Comparison of ENCODE assay signal across 8 mouse cellular contexts in the genomic region with DNA sequence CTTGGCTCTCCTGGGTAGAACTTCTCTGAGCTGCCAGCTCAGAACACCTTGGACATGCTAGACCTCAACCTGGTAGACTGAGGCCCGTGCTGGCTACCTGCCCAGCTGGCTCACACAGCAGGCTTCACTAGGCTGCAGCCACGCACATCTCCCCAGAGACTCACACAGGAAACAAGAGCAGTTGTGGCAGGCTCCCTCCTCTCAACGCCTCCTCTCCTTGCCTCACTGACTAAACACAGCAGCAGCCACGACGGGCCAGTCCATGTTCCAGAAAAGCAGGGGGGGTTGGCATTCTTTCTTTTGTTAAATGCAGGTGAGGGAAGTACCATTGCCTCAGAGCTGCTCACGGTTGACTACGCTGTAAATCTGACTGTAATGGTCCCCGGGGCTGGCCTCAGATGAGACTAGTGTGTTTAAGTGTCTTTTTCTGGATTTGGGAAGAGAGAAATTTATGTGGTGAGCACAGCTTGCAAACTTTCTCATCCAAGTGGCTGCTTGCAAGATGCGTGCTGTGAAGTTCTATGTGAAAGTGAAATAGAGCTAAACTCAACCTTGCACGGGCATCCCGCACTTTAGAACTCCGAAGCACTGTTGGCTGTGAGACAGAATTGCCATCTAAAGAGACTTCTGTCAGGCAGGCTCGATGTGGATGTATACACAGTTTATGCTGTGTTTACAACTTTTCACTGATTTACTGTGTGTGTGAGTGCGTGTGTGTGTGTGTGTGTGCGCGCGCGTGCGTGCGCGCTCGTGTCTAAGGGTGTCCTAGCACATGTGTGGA.
DNase-seq lines count a peak whose midpoint lies in the region; ATAC-seq lines count a peak whose summit lies in the region.

No protein-coding gene starts in this region.

- no peaks in the 10 kb centered on the region for H3K9me3 ChIP-seq in forebrain, embryonic 15.5 days
- H3K9me3 ChIP-seq in liver, embryonic 15.5 days (replicated peaks): no peaks in the 10 kb centered on the region
- no peaks in the 10 kb centered on the region for H3K9me3 ChIP-seq in neural tube, embryonic 11.5 days (ENCODE audit: control insufficient read depth, low read length)
- no peaks in the 10 kb centered on the region for H3K9me3 ChIP-seq in stomach, embryonic 15.5 days

- peak; percentile 90 to 94 for DNase-seq in B cell, adult 2 months
- DNase-seq in brain, adult 2 months (ENCODE audit: low read depth, low spot score): peak; percentile 95
- DNase-seq in heart, postnatal 25 days (ENCODE audit: low spot score): peak; percentile 49
- peak; percentile 80 to 88 for DNase-seq in kidney, postnatal 4 days
- peak; percentile 75 for DNase-seq in neural tube, embryonic 11.5 days (ENCODE audit: low spot score)

- H3K27ac ChIP-seq in forebrain, embryonic 15.5 days (replicated peaks): peak overlapping the region; percentile 16
- no peak overlapping the region for H3K27ac ChIP-seq in liver, embryonic 15.5 days (replicated peaks)
- no peak overlapping the region for H3K27ac ChIP-seq in neural tube, embryonic 11.5 days (ENCODE audit: low read depth, low read length)
- peak overlapping the region; percentile 86 for H3K27ac ChIP-seq in stomach, embryonic 15.5 days

- intact Hi-C loops in heart, postnatal 25 days (cut with DNase I): no loop called here

- no peaks in the 10 kb centered on the region for H3K27me3 ChIP-seq in forebrain, embryonic 15.5 days
- 0 out of 2 replicates have a peak, but pooled peaks cover 5% of the 10 kb centered on the region for H3K27me3 ChIP-seq in liver, embryonic 15.5 days
- H3K27me3 ChIP-seq in neural tube, embryonic 11.5 days (ENCODE audit: control insufficient read depth, insufficient read depth, low read length): no peaks in the 10 kb centered on the region
- no peaks in the 10 kb centered on the region for H3K27me3 ChIP-seq in stomach, embryonic 15.5 days (replicated peaks)

- peaks cover 28% of the 10 kb centered on the region for H3K4me1 ChIP-seq in forebrain, embryonic 15.5 days
- H3K4me1 ChIP-seq in liver, embryonic 15.5 days (replicated peaks): peaks cover 38% of the 10 kb centered on the region
- H3K4me1 ChIP-seq in neural tube, embryonic 11.5 days (ENCODE audit: control insufficient read depth, insufficient read depth, low read length): peaks cover 20% of the 10 kb centered on the region
- H3K4me1 ChIP-seq in stomach, embryonic 15.5 days: peaks cover 35% of the 10 kb centered on the region

- peak overlapping the region; percentile 17; the same call in 1 of the 2 replicates for H3K9ac ChIP-seq in forebrain, embryonic 15.5 days (replicated peaks)
- no peak overlapping the region for H3K9ac ChIP-seq in liver, embryonic 15.5 days
- H3K9ac ChIP-seq in neural tube, embryonic 11.5 days (ENCODE audit: low read length): peak overlapping the region; percentile 27
- peak overlapping the region; percentile 51; the same call in 1 of the 2 replicates for H3K9ac ChIP-seq in stomach, embryonic 15.5 days

- no peaks in the 10 kb centered on the region for H3K36me3 ChIP-seq in forebrain, embryonic 15.5 days
- H3K36me3 ChIP-seq in liver, embryonic 15.5 days (replicated peaks): no peaks in the 10 kb centered on the region
- no peaks in the 10 kb centered on the region for H3K36me3 ChIP-seq in neural tube, embryonic 11.5 days (ENCODE audit: control insufficient read depth, insufficient read depth, low read length)
- no peaks in the 10 kb centered on the region for H3K36me3 ChIP-seq in stomach, embryonic 15.5 days

- 34% methylated on average over 22 of the region's 22 CpGs for WGBS in forebrain, embryonic 15.5 days
- WGBS in liver, embryonic 15.5 days (ENCODE audit: insufficient replicate concordance): 38% methylated on average over 22 of the region's 22 CpGs
- 47% methylated on average over 22 of the region's 22 CpGs for WGBS in neural tube, embryonic 11.5 days
- 27% methylated on average over 22 of the region's 22 CpGs for WGBS in stomach, embryonic 15.5 days

- peak; percentile 79 for ATAC-seq in forebrain, embryonic 15.5 days (replicated peaks)
- ATAC-seq in liver, embryonic 15.5 days (ENCODE audit: insufficient read depth): 0 out of 2 replicates have a peak, but pooled peaks have one; percentile 12
- ATAC-seq in neural tube, embryonic 11.5 days (ENCODE audit: insufficient read depth, low FRiP score, low TSS enrichment): no peak; the same call in 1 of the 2 replicates
- peak; percentile 57; the same call in 1 of the 2 replicates for ATAC-seq in stomach, embryonic 15.5 days (ENCODE audit: insufficient read depth, low FRiP score, low read depth)

- H3K4me3 ChIP-seq in forebrain, embryonic 15.5 days: peak overlapping the region; percentile 25
- H3K4me3 ChIP-seq in liver, embryonic 15.5 days (replicated peaks): peak overlapping the region; percentile 0; the same call in 1 of the 2 replicates
- H3K4me3 ChIP-seq in neural tube, embryonic 11.5 days (ENCODE audit: low read depth, low read length): peak overlapping the region; percentile 20
- peak overlapping the region; percentile 43 for H3K4me3 ChIP-seq in stomach, embryonic 15.5 days (replicated peaks)

- peak overlapping the region; percentile 38 for H3K4me2 ChIP-seq in forebrain, embryonic 15.5 days (replicated peaks)
- peak overlapping the region; percentile 38 for H3K4me2 ChIP-seq in liver, embryonic 15.5 days
- peak overlapping the region; percentile 41 for H3K4me2 ChIP-seq in neural tube, embryonic 11.5 days (ENCODE audit: low read depth)
- H3K4me2 ChIP-seq in stomach, embryonic 15.5 days: peak overlapping the region; percentile 63

Comparison
In these comparisons a context has a peak if more than half of its experiments do, and no peak if none do; other contexts are left out.
1. H3K27ac ChIP-seq: peak in forebrain, embryonic 15.5 days (single experiment) and stomach, embryonic 15.5 days (single experiment); none in liver, embryonic 15.5 days (single experiment) and neural tube, embryonic 11.5 days (single experiment).
2. Peak in every context shown above with its lines, with median percentiles within 50 percentile points of each other: DNase-seq, H3K4me2 ChIP-seq and H3K4me3 ChIP-seq.